Mouse (Mus musculus) cerebellum, postnatal 36 days (tissue): Measurements from ENCODE around the gene Gm10073.
"Not testable (repeated sequence)": the region's sequence is repeated elsewhere in the genome, so short reads cannot be mapped to it uniquely, and the experiment has no call there.

ENCODE experiments used
- DNase-seq, 2 experiments: peaks; one replicate each; pipeline ENCODE4 v3.0.0; 2021 to 2022; ENCODE audit warnings: mixed read lengths in 2 of 2

Gm10073 gene

DNA sequence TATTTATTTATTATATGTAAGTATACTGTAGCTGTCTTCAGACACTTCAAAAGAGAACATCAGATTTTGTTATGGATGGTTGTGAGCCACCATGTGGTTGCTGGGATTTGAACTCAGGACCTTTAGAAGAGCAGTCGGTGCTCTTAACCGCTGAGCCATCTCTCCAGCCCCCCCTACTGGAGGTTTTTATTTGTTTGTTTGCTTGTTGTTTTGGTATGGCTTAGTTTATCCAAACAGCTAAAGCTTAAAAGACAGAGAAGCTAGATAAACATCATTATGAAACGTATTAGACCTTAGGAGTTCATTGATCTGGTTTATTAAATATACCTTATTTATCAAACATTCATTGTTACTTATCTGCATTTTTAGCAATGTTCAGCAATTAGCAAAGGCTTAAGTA lies 22.4 kb upstream of the Gm10073 start:
- not testable (repeated sequence) for DNase-seq

DNA sequence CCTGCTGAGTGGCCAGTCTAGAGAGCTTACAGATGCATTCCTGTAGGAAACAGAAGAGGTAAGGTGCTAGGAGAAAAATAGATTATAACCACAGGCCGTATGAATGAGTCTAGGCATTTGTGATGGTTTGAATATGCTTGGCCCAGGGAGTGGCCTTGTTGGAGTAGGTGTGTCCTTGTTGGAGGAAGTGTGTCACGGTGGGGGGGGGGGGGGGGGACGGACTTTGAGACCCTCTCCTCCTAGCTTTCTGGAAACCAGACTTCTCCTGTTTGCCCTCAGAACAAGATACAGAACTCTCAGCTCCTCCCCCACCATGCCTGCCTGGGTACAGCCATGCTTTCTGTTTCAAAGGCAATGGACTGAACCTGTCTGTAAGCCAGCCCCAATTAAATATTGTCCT lies 19.2 kb upstream of the Gm10073 start:
- DNase-seq = no peak

DNA sequence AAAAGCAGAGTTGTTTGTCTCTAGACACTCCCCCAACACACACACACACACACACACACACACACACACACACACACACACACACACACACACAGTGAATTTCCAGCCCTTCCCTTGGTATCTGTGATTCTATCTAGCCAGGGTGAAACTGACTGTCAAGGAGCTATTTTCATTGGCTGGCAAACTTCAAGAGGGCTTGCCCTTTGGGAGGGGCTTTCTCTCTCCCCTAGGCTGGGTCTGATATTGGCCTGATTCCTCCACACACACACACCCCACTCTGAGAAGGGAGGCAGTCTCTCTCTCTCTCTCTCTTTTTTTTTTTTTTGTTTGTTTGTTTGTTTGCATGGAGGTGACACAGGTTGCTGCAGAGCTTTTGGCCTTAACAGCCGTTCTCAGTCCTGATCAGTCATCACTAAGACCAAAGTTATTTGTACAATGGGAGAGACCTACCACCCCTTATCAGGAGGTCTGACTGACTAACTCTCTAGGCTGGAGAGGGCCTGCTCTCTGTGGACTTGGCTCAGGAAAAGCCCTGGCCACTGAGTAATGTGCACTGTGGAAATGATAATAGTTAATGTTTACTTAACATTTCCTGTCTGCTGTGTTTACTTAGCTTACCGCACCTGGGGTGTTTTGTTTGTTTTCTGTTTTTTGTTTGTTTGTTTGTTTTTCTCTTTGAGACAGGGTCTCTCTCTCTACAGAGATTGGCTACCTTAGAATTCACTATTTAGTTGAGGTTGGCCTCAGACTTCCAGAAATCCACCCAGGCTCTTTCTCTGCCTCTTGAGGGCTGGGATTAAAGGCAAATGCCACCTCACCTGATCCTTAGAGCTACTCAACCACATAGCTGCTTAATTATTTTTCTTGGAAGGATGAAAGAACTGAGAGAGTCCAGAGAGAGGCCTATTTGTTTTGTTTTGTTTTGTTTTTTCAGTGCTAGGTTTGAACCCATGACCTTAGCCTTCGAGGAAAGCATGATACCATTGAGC lies 15.5 kb upstream of the Gm10073 start:
- no peak for DNase-seq

DNA sequence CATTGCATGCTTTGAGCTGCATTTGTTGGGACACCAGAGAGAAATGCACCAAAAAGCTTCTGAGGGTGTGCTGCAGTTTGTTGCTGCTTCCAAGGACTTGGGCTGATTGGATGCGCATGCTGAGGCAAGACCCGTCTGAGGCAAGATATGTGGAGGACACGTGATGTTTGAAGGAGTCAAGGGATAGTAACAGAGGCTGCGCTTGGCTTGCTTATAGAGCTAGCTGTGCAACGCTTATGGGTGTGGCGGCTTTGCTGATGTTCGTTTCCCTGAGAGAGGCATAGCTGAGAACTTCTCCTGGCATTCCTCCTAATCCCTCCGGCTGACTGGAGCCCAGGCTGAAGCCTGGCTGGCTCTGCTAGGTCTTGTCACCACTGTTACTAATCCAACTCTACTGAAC lies 13.6 kb upstream of the Gm10073 start:
- DNase-seq = no peak

DNA sequence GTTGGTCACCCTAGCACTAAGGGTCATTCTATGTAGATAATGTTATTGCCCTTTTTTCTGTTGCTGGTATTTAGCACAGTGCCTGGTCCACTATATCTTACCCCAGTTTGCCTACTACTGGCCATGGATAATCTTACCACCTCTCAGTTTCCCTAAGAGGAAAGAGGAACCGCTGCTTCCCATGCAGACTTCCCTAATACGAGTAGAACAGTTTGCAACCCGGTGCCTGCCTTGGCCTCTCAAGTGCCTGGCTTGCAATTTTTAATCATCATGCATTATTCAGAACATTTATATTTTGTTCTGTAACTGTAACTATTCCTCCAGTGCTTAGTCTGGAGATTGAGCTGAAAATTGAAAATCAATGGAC lies 12.4 kb upstream of the Gm10073 start:
- DNase-seq = no peak

DNA sequence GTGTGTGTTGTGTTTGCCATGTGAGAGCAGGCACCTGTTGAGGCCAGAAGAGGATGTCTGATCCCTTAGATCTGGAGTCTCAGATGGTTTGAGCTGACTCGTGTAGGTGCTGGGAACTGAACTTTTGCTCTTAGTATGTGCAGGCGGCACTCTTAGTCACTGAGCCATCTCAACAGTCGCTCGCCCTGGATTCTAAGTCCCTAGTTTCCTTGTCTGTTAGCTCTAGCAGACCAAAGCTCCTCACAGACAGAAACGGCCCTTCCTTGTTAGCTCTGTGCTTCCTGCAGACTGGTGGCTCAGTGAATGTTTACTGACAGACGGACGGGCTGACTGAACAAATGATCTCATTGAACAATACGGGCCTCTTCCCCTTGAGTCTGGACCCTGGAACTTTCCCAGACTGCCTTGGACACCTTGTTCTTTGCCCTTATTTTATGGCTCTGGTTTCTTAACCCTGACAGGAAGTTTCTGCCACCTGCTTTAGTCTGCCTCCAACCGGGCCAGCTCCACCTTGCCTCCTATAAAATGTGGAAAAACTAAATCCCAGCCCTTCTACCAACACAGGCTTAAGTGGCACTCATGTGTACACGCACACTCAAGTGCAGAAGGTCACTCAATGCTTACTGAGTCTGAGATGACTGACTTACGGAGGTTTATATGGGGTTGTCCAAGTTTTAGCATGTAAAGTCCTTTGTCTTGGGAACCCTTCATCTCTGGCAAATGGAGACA lies 11.8 kb upstream of the Gm10073 start:
- DNase-seq = no peak

DNA sequence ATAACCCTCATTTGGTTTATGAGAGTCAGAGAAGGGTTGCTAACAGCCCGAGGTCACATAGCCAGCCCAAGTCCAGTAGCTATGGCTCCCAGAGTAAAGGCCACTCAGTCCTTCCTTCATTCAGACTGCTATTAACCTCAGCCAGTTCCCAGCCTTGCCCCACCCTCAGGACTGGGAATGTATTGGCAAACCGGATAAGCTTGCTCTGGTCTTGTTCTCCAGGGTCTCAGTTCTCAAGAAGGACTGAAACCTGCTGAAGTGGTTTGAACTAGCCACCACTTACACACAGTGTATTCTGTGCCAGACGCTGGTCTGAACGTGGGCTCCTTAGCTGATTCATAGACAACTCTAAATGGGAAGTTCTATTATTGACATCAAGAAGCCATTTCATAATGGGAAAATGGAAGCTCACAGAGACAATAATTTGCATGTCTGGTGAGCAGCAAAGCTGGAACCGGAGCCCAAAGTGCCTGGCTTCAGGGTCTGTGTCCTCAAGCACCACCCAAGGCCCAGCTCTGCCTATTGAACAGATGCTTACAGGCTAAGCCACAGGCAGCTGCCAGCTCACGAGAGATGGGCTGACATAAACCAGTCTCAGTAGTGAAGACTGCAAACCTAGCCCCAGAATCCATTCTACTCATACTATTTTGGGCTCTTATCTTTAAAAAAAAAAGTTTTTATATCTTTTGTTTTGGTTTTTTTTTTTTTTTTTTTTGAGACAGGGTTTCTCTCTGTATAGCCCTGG lies 8.3 kb upstream of the Gm10073 start:
- no peak for DNase-seq

DNA sequence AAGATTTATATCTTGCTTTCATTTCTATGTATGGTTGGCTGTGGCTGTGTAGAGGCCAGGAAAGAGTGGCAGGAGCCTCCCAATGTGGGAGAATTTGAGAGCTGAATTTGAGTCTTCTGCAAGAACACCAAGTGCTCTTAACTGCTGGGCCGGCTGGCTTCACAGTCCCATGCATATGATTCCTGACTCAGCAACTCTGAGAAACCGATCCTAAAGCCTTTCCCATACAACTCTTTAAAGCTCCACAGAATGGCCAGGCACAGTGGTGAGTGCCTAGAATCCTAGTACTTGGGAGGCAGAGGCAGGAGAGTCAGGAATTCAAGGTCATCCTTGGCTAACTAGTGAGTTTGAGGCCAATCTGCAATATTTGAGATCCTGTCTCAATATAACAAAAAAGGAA lies 6.2 kb upstream of the Gm10073 start:
- DNase-seq = no peak

DNA sequence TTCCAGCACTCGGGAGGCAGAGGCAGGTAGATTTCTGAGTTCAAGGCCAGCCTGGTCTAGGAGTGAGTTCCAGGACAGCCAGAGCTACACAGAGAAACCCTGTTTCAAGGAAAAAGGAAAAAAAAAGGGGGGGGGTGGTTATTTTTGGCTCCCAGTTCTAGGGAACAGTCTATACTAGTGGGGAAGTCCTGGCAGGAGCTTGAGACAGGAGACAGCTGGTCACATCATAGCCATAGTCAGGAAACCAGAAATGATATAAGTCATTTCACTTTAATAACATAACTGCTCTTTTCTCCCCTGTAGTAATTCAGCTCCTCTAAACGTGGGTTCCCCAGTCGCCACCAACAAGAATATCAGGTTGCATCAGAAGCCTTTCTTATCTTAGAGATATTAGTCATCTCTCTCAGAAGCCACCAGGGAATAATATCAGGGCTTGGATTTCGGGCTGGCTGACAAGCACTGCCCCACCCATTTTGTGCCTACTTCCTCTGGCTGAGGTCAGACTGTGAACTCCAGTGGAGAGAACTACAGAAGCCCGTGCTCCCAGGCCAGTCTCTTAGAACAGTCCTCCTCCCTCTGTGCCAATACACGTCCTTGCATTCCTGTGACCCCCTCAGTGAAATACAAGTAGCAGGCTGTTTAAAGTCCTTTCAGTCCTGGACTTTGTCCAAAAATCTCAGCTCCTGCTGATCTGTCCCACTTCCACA lies 3.7 kb upstream of the Gm10073 start:
- DNase-seq = no peak

DNA sequence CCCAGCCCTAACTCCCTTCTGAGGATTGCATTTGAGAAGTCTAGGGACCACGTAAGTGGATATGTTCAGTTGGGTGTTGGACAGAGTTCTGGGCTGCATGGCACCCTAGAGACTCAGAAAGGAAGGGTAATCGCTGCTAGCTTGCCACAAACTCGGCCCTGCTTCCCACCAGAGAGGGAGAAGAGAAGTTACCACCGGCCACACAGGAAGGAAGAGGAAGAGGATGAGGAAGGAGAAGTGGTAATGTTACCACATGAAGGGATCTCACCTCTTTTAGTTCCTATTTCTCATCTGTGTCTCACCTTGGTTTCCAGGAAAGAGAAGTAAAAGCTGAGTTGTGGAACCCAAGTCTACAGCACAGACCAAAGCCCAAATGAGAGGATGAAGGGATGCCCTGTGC lies 1.0 kb upstream of the Gm10073 start:
- DNase-seq = no peak

DNA sequence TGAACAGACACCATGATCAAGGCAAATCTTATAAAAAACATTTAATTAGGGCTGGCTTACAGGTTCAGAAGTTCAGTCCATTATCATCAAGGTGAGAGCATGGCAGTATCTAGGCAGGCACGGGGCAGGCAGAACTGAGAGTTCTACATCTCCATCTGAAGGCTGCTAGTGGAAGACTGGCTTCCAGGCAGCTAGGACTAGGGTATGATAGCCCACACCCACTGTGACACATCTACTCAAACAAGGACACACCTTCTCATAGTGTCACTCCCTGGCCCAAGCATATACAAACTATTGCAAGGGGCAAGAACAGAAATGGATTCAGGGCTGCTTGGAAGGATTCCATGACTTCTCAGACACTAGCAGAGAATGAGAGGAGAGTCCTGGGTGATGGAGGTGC lies 1.1 kb downstream of the Gm10073 start:
- not testable (repeated sequence) for DNase-seq

DNA sequence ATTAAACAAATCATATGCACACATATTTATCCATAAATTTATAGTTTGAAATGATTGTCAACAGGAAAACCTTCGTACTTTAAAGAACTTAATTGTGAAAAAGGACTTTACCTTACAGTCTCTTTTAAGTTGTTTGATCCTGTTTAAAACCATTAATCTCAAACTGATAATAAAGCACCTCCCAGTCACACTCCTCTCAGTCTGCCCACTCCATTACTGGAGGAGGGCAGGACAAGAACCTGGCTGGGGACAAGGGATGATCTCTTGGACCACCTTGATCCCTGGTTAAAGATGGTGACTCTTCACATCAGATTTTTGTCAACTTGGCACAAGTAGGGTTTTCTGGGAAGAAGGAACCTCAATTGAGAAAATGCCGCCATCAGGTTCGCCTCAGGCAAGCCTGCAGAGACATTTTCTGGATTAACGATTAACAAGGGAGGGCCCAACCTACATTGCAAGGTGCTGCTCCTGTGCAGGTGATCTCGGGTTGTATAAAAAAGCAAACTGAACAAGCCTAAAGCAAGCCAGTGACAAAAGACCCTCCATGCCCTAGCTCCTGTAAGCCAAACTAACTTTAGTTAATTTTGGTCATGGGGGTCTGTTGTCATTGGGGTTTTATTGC lies 1.6 kb downstream of the Gm10073 start:
- DNase-seq = no peak

DNA sequence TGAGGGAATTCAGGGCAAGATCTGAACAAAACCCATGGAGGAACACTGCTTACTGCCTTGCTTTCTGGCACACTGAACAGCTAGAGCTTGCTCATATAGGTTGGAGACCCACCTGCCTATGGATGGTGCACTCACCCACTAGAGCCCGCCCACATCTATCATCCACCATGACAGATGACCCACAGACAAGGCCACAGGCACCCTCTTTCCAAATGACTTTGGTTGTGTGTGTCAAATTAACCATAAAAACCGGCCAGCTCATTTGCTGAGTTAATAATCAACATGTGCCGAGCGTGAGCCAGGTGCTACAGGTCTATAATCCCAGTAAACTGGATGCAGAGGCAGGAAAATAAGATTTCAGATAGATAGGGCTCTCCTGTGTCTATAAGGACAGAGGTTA lies 2.9 kb downstream of the Gm10073 start:
- no peak for DNase-seq

DNA sequence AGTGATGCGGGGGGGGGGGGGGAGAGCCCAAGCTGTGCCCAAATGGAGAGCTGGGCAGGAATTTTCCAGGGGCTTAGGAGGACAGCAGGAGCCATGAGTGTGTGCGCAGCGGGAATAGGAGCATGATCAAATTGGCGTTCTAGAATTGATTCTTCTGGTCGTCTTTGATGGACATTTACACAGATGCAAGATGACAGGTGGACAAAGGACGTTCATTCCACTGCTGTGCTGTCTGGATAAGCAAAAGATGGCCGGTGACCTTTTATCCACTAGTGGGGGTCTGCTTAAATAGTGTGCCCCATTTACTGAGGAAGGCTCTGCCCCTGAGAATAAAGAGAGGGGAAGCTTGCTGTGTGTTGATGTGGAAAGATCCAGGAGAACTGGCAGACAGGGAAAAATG lies 4.3 kb downstream of the Gm10073 start:
- DNase-seq = no peak

DNA sequence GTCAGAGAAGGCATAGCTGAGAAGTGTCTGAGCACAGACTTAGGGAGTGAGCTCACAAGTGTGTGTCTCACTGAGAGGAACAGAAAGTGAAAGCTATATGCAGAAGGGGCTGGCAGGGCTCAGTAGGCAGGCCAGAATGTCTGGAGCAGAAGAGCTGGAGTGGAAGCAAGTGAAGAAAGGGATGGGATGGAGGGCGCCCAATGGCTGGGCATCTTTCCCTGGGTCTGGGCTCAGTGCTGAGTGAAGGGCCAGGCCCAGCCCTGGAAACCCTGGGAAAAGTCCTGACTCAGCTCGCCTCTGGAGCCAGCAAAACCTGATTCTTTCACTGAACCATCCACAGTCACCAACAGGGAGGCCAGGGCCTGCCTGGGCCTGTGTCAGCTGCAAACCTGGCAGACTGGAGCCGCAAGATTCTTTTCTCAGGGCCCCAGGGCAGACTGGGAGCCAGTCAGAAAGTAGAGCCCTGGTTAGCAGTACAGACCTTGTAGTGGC lies 9.5 kb downstream of the Gm10073 start:
- DNase-seq = no peak

DNA sequence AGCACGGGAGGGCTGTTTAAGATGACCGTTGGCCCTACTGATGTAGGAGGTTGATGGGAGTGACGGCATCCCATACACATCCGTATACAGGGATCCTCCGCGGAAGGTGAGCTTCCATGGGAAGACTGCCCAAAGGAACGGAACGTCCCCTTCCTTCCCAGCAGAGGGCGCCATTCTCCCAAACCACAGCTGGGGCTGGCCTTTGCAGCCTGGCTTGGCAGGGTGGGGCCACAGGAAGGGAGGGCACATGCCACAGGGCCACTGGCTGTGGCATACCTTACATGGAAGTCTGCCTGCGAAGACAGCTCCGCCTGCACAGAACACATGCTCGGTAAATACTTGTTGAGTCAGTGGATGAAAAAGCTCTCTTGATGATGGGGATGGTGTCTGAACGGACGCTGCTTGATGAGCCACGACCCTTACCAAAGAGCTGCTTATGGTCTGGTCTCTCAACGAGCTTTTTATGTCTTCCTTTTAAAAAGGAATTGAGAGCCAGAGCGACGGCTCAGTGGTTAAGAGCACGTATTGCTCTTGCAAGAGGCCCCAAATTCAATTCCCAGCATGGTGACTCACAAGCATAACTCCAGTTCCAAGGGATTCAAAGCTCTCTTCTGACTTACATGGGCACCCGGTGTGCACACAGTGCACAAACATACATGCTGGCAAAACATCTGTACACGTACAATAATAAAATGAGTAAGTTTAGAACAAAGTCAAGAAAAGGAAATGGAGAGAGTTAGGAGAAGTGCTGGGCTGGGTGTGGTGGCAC lies 12.0 kb downstream of the Gm10073 start:
- DNase-seq = peak in 1 of 2 experiments; percentile 13

DNA sequence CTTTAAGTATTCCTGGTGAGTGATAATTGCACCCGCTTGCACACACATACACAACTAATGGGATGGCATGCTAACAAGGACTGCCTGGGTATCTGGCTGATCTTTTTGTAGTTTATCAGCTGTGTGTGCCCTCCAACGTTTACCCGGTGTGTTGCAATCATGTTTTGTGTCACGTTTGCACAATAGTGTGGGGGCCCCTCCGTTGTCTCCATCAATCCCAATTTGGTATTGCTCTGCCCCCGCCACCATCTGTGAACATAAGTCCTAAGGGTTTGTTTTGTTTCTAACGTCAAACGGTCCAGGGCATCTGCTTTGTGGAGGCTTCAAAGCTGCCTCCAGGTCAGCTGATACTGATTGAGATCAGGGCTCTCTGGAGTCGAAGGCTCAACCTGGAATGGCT lies 13.4 kb downstream of the Gm10073 start:
- DNase-seq = no peak

DNA sequence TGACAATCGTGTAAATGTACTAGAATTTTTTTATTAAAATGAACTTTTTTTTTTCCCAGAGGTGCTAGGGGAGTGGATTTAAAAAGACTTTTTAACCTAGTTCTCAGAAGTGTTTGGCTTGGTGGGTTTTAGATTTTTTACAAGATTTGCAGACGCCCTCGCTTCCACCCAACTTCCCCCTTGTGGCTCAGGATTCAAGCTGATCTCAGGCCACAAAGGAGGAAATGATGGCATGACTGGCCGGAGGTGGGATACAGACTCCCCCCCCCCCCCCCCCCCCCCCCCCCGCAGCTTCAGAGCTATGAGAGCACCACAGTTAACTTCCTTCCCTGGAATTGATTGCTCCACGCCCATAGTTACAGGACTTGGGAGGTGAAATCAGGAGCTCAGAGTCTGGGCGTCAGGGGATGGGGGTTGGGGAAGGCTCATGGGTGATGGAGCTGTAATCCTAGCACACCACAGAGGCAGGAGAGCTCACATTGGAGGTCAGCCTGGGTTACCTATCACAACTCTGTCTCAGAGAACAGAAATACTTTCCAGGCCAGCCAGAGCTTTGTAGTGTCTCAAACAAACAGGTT lies 17.1 kb downstream of the Gm10073 start:
- no peak for DNase-seq

DNA sequence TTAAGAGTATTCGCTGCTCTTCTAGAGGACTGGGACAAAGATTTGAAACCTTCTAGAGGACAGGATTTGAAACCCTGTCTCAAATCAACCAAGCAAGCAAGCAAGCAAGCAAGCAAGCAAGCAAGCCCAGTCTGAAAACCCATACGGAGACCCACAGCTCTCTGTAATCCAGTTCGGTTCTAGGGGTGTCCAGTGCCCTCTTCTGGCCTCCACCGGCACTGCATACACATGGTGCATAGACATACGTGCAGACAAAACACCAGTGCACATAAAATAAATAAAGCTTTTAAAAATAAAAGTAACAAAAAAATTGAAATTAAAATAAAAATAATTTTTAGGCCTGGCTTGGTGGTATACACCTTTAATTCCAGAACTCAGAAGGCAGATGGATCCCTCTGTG lies 19.2 kb downstream of the Gm10073 start:
- no peak for DNase-seq

DNA sequence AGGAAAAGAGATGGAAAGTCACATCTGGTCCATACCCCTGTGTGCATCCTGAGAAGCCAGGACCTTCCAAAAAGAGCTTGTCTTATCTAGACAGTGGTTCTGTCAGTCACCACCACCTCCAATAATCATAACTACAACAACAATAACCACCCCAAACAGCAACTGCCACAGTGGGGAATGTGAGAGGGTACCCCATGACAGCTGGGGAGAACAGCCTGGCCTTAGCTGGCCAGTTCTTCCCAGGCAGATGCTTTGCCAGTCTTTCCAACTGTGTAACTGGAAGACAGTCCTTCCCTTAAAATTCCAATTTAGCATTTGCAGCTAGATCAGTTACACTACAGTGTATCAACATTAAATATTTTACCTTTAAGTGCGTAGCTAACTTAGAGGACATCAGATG lies 22.4 kb downstream of the Gm10073 start:
- no peak for DNase-seq

DNA sequence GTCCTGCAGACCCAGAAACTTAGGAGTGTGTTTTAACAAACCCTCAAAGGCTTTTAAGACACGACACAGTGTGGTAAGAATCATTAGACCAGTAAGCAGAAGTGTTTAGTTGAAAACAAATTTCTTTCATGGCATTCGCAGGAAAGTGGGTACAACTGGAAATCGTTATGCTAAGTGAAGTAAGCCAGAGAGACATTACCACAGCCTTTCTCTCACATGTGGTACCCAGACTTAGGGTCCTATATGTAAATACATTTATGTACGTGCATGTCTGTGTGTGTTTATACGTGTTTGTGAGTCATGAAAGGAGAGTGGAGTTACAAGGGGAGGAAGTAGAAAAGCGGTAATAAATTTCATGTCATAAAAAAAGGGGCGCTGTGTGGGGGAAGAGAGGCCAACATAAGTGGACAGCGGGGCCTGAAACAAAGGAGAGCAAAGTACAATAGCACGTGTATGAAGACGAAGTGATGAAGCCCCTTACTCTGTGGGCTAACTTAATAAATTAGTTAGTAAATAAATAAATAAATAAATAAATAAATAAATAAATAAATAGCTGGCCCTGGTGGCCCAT lies 24.8 kb downstream of the Gm10073 start:
- no peak for DNase-seq
